Mouse (Mus musculus) heart, embryonic 12.5 days (tissue): ENCODE data around the gene Tmem176b. TPM values are rescaled to one million over a fixed set of nuclear protein-coding genes. Genes with fewer than 3 reads are reported as not detected.
A peak's percentile ranks its signal among the peaks of the same experiment; 100 is the strongest.
"Not testable (repeated sequence)": the region's sequence is repeated elsewhere in the genome, so short reads cannot be mapped to it uniquely, and the experiment has no call there.

ENCODE experiments used
- ATAC-seq: fragments of 200-750 bp; cut with Nextera tagmentation; 2 replicates; pipeline ENCODE4 v1.8.0; 2017; ENCODE audit warnings: moderate TSS enrichment, moderate library complexity; ENCODE audit not compliant: insufficient number of reproducible peaks, low FRiP score
- H3K27ac ChIP-seq: fragments of 300-500 bp; sonication (generic); 2 replicates; pipeline ENCODE4 v1.5.1; 2016; ENCODE audit warnings: mild to moderate bottlenecking, moderate library complexity; ENCODE audit not compliant: poor library complexity, severe bottlenecking
- H3K27me3 ChIP-seq: fragments of 300-500 bp; sonication (generic); replicated peaks from 2 replicates; pipeline ENCODE4 v1.6.1; 2016; ENCODE audit warnings: mild to moderate bottlenecking, moderate library complexity
- H3K36me3 ChIP-seq: fragments of 300-500 bp; sonication (generic); 2 replicates; pipeline ENCODE4 v1.6.1; 2016; ENCODE audit warnings: mild to moderate bottlenecking, moderate library complexity
- H3K4me1 ChIP-seq: fragments of 300-500 bp; sonication (generic); replicated peaks from 2 replicates; pipeline ENCODE4 v1.6.1; 2016; ENCODE audit warnings: mild to moderate bottlenecking
- H3K4me2 ChIP-seq: fragments of 300-500 bp; sonication (generic); 2 replicates; pipeline ENCODE4 v1.6.1; 2016; ENCODE audit warnings: mild to moderate bottlenecking, moderate library complexity
- H3K4me3 ChIP-seq: fragments of 300-500 bp; sonication (generic); 2 replicates; pipeline ENCODE4 v1.5.1; 2016; ENCODE audit warnings: mild to moderate bottlenecking
- H3K9ac ChIP-seq: fragments of 300-500 bp; sonication (generic); 2 replicates; pipeline ENCODE4 v1.6.1; 2016; ENCODE audit warnings: mild to moderate bottlenecking, moderate library complexity
- H3K9me3 ChIP-seq: fragments of 300-500 bp; sonication (generic); replicated peaks from 2 replicates; pipeline ENCODE4 v1.6.1; 2016; ENCODE audit warnings: mild to moderate bottlenecking, moderate library complexity
- WGBS: fragments of 180-500 bp; shearing (Covaris S2); methylation state at CpG from one replicate; pipeline ENCODE4 v1.1.7; 2016; 5-methylcytosine and 5-hydroxymethylcytosine counted together
- polyA plus RNA-seq: library from polyadenylated mRNA; unstranded; fragments of >200 nt; fragmentation: Nextera tagmentation; extraction: Ambion mirVana; gene quantifications from 2 replicates; pipeline ENCODE4 v1.2.1, GENCODE M21; 2016

The Tmem176b gene
- 226 and 236 TPM in 2 replicates for polyA plus RNA-seq

DNA sequence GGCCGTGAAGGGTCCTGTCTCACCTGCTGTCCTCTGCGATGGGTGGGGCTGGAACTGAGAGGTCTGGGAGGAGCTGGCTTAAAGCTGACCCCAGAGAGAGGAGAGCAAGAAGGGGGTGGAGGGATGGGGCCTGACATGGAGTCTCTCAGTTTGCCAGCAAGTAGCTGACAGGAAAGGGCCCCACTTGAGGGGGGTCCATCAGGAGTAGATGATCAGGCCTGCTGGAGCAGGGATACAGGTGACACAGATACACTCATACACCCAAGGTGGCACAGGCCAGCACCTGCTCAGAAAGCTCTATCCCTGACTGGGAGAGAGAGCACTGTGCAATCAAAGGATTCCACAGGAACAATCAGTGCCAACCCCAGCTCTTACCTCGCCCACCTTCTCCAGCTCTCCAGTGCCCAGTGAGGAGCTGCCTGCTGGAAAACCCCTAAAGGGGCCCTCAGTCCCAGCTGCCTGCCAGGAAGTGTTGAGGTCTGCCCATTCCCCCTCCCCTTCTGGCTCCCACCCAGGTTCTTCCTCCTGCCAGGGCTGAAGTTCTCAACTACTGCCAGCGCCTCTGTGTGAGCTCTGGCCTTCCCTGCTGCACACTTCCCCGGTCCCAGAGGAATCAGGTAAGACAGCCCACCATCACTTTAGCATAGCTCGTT, at the start of gene Tmem176b:
Gene Tmem176b, minus strand, starts transcription at position 524 of the 653 bp plus-strand sequence.
- peak; percentile 92 for ATAC-seq
- H3K27ac ChIP-seq: peak within 1 kb of the TSS; percentile 94
- H3K9me3 ChIP-seq: no peaks in the 10 kb centered on the region
- peaks cover 55% of the 10 kb centered on the region for H3K36me3 ChIP-seq
- H3K27me3 ChIP-seq: no peaks in the 10 kb centered on the region
- WGBS: 3% methylated on average over 6 of the region's 6 CpGs
- H3K9ac ChIP-seq: peak within 1 kb of the TSS; percentile 80
- H3K4me3 ChIP-seq: peak within 1 kb of the TSS; percentile 60
- H3K4me2 ChIP-seq: peak within 1 kb of the TSS; percentile 80
- peaks cover 39% of the 10 kb centered on the region for H3K4me1 ChIP-seq

DNA sequence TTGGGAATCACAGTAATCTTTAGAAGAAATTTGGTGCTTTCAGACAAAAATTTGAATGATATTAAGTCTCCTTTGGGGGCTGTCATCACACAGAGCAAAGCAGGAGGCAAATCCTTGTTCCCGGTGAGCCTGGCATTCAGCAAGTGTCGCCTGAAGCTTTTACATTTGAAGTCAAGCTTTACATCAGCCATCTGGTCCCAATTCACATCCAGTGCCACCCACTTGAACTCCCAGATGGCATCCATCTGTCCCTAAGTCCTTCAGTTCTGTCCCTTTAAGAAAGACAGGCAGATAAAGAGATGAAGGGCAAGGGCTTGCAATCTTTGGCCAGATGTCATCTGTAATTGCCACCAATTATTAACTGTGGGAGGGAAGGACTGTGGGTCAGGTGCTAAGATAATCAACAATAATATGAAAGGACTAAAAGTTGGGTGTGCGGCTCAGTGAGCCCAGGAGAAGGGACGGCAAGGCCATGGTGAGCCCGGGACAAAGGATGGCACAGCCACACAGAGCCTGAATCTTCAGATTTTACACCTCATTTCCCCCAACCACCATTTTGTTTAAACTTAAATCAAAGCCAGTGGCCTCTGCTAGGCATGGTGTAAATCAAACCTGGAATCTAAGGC, 35.3 kb upstream of the Tmem176b start:
- ATAC-seq: no peak

DNA sequence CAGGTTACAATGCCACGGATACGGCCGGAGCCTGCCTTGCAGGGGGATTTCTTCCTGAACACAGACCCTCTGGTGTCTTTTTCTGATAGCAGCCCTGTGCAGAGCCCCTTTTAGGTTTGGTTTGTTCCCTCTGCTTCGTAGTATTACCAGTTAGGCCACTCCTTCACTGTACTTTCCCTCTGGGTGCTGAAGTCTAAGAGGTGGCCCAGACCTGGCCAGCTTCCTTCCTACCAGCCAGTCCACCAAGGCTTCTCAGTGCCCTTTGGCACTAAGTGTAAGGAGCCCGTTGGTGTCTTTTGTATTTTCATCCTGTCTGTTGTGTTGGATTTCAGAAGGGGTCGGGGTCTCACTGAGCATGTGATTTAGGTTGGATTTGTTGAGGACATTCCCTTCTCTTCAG, 34.2 kb upstream of the Tmem176b start:
- Histone ChIP-seq H3K4me1 (no peaks in the 10 kb centered on the region), H3K4me3 (no peak overlapping the region), H3K9ac (no peak overlapping the region), H3K36me3 (no peaks in the 10 kb centered on the region), H3K9me3 (no peaks in the 10 kb centered on the region), H3K27ac (no peak overlapping the region), H3K4me2 (no peak overlapping the region), H3K27me3 (no peaks in the 10 kb centered on the region)
- WGBS: 69% methylated on average over 6 of the region's 6 CpGs
- ATAC-seq: no peak

More for the DNA sequence above, 35.3 kb upstream of the Tmem176b start:
- Histone ChIP-seq H3K9ac (no peak overlapping the region), H3K4me3 (no peak overlapping the region), H3K9me3 (no peaks in the 10 kb centered on the region), H3K4me1 (no peaks in the 10 kb centered on the region), H3K27ac (no peak overlapping the region), H3K36me3 (no peaks in the 10 kb centered on the region), H3K4me2 (no peak overlapping the region), H3K27me3 (no peaks in the 10 kb centered on the region)
- 77% methylated on average over 5 of the region's 5 CpGs for WGBS

DNA sequence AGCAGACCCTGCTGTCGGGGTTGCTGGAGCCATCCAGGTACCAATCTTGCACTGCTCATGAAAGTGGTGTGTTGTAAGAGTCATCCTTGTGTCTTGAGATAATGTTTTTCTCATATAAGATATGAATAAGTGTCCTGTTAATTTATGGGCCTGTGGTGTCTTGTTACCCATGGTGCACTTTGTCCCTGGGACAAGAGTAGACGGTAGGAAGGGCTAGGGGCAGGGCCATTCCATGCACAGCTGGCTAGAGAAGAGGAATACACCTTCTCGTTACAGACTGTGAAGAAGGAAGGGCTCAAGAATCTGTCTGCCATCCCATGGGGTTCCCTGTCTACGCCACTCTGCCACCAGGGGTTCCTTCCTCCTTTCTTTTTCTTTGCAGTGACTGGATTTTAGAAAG, 33.3 kb upstream of the Tmem176b start:
- Histone ChIP-seq H3K4me3 (no peak overlapping the region), H3K9ac (no peak overlapping the region), H3K36me3 (no peaks in the 10 kb centered on the region), H3K4me2 (no peak overlapping the region), H3K27me3 (no peaks in the 10 kb centered on the region), H3K4me1 (no peaks in the 10 kb centered on the region), H3K9me3 (no peaks in the 10 kb centered on the region), H3K27ac (no peak overlapping the region)
- WGBS: 68% methylated on average over 4 of the region's 4 CpGs
- ATAC-seq: no peak

DNA sequence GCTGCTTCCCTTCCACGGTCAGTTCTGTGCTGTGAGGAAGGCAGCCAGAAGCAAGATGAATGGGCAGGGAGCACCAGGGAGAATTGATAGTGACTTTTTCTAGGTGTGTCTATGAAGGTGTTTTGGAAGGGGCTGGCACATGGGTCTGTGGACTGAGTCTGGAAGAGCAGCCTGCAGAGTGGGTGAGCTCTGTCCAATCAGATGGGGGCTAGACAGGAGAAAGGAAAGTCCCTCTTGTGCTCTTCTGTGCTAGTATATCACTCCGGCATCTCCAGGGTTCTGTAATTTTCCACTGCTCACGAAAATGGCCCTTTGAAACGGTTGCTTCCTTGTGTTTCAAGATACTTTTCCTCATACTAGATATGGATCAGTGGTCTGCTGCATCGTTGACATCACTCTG, 31.3 kb upstream of the Tmem176b start, which contains the start of gene Aoc1:
Gene Aoc1, plus strand, starts transcription at position 301 of the 400 bp plus-strand sequence.
- H3K36me3 ChIP-seq: no peaks in the 10 kb centered on the region
- H3K27me3 ChIP-seq: no peaks in the 10 kb centered on the region
- no peak within 1 kb of the TSS for H3K27ac ChIP-seq
- WGBS: 67% methylated on average over 5 of the region's 5 CpGs
- no peak within 1 kb of the TSS for H3K4me2 ChIP-seq
- H3K9ac ChIP-seq: no peak within 1 kb of the TSS
- no peaks in the 10 kb centered on the region for H3K9me3 ChIP-seq
- ATAC-seq: no peak
- H3K4me3 ChIP-seq: no peak within 1 kb of the TSS
- H3K4me1 ChIP-seq: no peaks in the 10 kb centered on the region

DNA sequence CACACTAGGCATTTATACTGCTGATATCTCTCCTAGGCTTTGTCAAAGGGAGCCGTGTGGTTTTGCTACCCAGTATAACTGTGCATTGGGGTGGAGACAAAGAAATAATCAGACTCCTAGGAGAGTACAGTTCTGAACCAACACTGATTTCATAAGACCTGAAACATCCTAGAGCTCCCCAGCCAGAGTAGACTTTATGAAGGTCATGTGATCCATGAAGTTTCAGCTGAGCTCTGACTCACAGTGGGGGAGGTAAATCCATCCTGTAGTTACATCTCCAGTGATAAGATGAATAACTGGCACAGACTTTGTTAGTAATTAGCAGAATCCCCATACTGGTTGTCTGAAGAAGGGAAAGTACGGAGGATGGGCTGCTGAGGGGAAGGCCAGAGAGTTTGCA, 28.5 kb upstream of the Tmem176b start:
- 58% methylated on average over 2 of the region's 2 CpGs for WGBS
- H3K9ac ChIP-seq: no peak overlapping the region

DNA sequence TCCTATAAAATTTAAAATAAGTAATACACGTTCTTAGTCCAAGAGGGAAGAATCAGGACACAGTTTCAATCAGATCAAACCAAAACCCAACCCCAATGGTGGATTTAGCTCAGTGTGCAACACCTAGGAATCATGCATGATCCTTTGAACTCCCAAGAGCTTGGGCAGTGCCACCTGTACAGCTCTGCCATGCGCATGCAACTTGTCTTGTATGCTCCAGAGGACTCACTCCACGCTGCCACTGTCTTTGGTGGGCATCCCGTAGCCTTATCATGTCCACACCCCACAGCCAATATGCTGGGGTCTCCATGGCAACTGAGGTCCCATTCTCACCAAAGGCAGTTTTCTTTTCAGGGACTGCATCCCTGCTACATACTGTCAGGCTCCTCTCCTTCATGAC, 25.9 kb upstream of the Tmem176b start:
- Histone ChIP-seq H3K9me3 (no peaks in the 10 kb centered on the region), H3K9ac (no peak overlapping the region), H3K36me3 (no peaks in the 10 kb centered on the region), H3K4me2 (no peak overlapping the region), H3K4me3 (no peak overlapping the region), H3K27me3 (no peaks in the 10 kb centered on the region), H3K27ac (no peak overlapping the region), H3K4me1 (no peaks in the 10 kb centered on the region; the same call in 1 of the 2 replicates)
- 57% methylated on average over 4 of the region's 4 CpGs for WGBS
- ATAC-seq: no peak

More for the DNA sequence above, 28.5 kb upstream of the Tmem176b start:
- no peaks in the 10 kb centered on the region for H3K9me3 ChIP-seq
- no peaks in the 10 kb centered on the region for H3K27me3 ChIP-seq
- H3K4me2 ChIP-seq: no peak overlapping the region
- no peaks in the 10 kb centered on the region for H3K36me3 ChIP-seq
- no peak overlapping the region for H3K4me3 ChIP-seq
- no peaks in the 10 kb centered on the region for H3K4me1 ChIP-seq
- no peak for ATAC-seq
- no peak overlapping the region for H3K27ac ChIP-seq

DNA sequence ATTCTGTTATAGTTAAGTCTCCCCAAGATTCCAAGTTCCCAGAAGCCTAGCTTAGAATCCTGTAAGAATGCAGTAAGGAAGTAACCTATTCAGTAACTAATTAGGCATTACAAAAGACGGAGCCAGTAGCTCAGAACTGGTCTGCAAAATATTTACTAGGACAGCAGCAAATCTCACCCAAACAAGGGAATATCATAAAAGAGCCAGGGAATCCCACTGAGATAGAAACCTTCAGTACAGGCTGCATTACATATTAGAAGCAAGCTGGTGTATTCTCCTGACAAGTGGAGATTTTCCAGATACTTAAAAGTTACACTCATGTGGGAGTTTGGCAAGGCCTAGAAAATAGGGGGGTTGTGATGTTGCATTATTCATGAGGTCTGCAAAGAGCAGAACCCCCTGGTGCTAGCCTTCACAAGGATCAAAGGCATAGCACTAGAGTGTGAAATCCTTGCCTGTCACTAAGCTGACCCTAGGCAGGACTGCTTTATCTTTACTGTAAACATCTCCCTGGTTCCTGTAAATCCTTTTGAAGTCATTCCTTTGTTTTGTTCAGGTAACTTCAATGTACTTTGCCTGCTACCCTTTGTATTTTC, 25.2 kb upstream of the Tmem176b start:
- not testable (repeated sequence) for ATAC-seq

DNA sequence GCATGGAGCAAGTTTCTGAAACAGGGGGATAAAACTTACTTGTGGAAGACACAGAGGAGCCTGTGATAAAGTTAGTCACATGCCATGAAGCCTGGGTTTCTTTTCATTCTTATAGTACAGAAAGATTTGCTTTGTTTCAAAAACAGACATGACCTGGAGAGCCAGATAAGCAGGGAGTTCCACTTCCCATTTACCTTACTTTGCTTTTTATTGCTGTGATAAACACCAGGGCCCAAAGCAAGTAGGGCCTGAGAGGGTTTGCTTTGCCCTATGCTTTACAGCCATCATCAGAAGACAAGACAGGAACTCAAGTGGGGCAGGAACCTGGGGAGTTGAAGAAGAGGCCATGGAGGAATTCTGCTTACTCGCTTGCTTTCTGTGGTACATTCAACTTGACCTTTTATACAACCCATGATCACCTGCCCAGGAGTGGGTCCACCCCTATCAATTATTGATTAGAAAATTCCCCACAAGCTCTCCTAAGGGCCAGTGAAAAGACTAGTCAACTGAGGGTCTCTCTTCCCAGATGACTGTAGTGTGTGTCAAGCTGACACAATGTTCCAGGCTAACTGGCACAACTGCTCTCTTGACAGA, 24.0 kb upstream of the Tmem176b start:
- Histone ChIP-seq H3K9ac (no peak overlapping the region), H3K4me1 (peaks cover 4% of the 10 kb centered on the region; the same call in 1 of the 2 replicates), H3K27ac (no peak overlapping the region), H3K36me3 (no peaks in the 10 kb centered on the region), H3K9me3 (no peaks in the 10 kb centered on the region), H3K4me2 (no peak overlapping the region), H3K4me3 (no peak overlapping the region), H3K27me3 (no peaks in the 10 kb centered on the region)
- WGBS: 83% methylated on average over 1 of the region's 1 CpGs
- ATAC-seq: no peak

More for the DNA sequence above, 25.2 kb upstream of the Tmem176b start:
- H3K27me3 ChIP-seq, H3K4me1 ChIP-seq, H3K9me3 ChIP-seq, H3K36me3 ChIP-seq, H3K4me3 ChIP-seq, H3K9ac ChIP-seq, H3K27ac ChIP-seq, H3K4me2 ChIP-seq: not testable (repeated sequence)
- 25% methylated on average over 1 of the region's 1 CpGs for WGBS

DNA sequence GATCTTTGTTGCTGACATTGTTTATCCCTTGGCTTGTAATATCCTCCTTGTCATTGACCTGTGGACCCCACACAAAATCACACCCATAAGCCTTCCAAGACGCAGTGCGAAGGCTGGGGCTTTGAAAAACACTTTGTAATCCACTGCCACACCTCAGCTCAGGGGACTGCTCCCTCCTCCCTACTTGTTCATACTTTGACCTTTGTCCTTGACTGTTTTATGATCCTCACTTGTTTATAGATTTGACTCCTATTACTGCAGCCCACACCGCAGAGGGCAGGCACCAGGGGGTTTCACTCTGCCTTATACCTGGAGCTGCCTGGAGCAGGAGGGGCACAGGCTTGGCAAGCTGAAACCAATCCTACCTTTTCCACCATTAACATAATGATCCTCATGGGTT, 23.4 kb upstream of the Tmem176b start:
- Histone ChIP-seq H3K4me3 (no peak overlapping the region), H3K9ac (no peak overlapping the region), H3K4me1 (peaks cover 5% of the 10 kb centered on the region; the same call in 1 of the 2 replicates), H3K9me3 (no peaks in the 10 kb centered on the region), H3K36me3 (no peaks in the 10 kb centered on the region), H3K27me3 (no peaks in the 10 kb centered on the region), H3K4me2 (no peak overlapping the region), H3K27ac (no peak overlapping the region)
- no peak for ATAC-seq
- WGBS: 71% methylated on average over 3 of the region's 3 CpGs

DNA sequence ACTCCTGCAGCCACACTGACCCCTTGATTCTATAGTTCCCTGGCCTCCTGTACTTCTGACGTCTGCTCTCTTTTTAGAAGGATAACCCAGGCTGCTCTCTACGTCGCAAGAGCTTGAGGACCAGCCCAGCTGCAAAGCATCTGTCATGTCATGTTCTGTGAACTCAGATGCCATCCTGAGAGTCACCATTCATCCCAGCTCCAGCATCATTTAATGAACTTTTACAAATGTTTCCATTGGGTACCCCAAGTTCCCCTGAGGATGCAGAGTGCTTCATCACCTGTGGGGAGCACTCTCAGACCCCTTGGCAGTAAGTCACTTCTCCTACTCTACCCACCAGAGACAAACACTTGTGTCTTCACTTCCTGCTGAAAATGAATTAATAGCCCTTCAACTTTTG, 22.9 kb upstream of the Tmem176b start:
- WGBS: 44% methylated on average over 3 of the region's 3 CpGs
- H3K4me2 ChIP-seq: no peak overlapping the region
- H3K9ac ChIP-seq: no peak overlapping the region
- no peaks in the 10 kb centered on the region for H3K27me3 ChIP-seq
- ATAC-seq: no peak
- H3K4me3 ChIP-seq: no peak overlapping the region
- H3K27ac ChIP-seq: no peak overlapping the region
- no peaks in the 10 kb centered on the region for H3K9me3 ChIP-seq
- H3K4me1 ChIP-seq: peaks cover 5% of the 10 kb centered on the region; the same call in 1 of the 2 replicates
- H3K36me3 ChIP-seq: no peaks in the 10 kb centered on the region
